Mouse (Mus musculus): ENCODE measurements around the gene Faf1.

Gene Faf1

DNA sequence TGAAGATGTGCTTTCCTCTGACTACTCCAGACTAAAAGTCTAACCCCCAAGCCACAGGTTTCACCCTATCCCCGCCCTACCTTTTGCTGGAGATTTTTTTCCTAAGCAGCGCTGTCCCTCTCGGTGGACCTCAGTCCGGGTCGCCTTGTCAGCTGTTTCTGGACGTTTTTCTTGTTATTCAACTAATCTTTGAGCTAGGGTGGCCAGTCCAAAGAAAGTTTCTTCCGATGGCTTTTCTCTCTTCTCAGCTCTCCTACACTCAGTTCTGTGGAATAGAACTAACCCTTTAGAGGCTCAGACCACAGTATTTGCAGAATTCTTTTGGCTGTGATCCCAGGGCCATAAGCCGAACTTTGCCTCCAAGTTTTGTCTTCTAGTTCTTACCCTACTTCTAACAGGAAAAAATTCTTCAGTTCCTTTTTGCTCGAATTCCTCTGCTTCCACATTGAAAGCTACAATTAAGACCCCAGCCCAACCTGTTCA, 302.5 kb downstream of the Faf1 start:
- DNase-seq (ENCODE audit: low spot score in 2 of 2) = no peak

DNA sequence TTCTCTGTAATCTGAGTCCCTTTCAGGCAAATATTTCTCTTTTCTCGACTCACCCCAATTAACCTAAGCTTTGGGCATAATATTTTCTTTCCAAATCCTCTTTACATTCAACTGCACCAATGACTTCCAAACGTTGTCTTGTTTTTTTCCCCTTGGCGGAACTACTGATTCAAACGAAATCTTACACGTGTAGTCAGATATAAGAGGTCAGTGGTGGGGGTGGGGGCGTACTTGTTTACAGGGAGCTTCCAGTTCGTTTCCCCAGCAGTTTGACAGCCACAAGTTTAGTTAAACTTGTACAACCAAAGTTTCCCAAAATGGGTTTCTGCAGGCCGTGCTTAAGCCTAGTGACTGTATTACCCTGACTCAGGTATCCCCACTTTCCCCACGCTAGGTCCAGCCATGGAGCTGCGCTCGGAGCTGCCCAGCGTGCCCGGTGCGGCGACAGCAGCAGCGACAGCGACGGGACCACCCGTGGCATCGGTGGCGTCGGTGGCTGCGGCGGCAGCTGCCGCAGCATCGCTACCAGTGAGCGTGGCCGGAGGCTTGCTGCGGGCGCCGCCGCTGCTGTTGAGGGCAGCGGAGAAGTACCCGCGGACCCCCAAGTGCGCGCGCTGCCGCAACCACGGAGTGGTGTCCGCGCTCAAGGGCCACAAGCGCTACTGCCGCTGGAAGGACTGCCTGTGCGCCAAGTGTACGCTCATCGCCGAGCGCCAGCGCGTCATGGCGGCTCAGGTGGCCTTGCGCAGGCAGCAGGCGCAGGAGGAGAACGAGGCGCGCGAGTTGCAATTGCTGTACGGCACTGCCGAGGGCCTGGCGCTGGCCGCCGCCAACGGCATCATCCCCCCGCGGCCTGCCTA, 303.3 kb downstream of the Faf1 start:
- DNase-seq (ENCODE audit: low spot score in 2 of 2) = no peak

DNA sequence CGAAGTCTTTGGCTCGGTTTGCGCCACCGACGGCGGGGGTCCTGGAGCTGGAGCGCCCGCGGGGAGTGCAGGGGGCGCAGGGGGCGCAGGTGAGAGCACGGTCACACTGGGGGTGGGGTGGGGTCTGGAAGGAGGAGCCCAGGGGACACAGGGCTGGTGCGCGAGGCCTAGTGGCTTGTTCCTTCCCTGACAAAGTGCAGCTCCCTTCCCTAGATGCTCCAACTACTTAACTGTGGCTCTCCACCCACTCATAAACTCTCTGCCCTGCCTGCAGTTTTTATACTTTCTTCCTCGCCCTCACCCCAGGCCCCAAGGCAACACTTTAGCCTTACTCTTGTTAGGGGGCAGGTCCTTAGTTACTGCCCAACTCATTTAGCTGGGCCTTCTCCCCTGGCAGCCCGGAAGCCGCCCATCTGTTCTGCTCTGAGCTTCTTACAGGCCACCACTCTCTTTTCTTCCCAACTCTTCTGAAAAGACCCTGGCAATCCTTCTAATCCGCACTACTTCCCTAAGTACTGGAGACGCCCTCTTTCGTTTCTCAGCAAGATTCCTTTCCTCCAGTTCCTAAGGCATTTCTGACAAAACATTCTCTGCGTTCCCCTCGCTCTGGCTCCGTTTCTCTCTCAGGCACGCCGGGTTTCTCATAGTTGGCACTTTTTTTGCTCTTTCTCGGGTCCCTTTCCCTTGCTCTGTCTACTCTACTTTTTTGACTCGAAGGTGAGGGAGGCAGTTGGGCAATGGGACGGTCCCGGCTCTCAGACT, 304.1 kb downstream of the Faf1 start:
- no peak for DNase-seq (ENCODE audit: low spot score in 2 of 2)

DNA sequence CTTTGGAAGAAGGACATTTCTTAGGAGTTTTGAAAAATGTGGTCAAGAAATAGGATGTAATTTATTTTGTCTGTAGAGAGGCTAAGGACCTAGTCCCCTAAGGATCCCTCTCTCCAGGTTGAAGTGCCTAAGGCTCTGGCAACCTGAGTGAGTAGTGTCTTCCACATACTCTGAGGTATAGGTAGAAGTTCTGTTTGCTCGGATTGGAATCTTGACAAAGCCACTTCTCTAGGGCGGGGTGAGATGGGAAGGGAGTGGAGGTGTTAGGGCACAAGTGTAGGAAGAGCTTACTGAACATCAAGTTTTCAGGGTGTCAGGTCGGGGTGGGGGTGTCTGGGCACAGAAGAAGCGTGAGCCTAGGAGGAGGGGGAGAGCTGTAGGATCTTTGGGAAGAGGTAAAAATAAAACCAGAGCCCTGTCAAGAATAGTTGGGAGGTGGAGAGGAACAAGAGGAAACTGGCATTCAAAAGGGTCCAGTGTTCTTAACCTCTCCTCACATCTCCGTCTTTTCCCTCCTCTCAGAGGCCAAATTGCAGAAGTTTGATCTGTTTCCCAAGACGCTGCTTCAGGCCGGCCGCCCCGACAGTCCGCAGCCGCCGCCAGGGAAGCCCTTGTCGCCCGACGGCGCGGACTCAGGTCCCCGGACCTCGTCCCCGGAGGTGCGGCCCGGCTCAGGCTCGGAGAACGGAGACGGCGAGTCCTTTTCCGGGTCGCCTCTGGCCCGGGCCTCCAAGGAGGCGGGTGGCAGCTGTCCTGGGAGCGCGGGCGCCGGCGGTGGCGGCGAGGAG, 304.9 kb downstream of the Faf1 start:
- DNase-seq (ENCODE audit: low spot score in 2 of 2) = no peak

DNA sequence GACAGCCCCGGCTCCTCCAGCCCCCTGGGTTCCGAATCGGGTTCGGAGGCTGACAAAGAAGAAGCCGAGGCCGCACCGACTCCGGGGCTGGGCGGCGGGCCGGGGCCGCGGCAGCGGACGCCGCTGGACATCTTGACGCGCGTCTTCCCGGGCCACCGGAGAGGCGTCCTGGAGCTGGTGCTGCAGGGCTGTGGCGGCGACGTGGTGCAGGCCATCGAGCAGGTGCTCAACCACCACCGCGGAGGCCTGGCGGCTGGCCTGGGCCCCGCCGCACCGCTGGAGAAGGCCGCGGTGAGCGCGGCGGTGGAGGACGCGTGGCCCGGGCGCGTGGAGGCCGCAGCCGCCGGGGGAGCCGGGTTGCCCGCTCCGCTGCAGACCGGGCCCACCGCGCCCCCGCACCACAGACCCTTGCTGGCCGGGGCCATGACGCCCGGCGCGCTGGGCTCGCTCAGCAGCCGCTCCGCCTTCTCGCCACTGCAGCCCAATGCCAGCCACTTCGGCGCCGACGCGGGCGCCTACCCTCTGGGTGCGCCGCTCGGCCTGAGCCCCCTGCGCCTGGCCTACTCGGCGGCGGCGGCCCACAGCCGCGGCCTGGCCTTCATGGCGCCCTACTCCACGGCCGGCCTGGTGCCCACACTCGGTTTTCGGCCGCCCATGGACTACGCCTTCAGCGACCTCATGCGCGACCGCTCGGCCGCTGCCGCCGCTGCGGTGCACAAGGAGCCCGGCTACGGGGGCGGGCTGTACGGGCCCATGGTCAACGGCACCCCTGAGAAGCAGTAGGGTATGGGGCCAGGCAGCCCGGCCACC, 305.7 kb downstream of the Faf1 start:
- DNase-seq (ENCODE audit: low spot score in 2 of 2) = no peak

DNA sequence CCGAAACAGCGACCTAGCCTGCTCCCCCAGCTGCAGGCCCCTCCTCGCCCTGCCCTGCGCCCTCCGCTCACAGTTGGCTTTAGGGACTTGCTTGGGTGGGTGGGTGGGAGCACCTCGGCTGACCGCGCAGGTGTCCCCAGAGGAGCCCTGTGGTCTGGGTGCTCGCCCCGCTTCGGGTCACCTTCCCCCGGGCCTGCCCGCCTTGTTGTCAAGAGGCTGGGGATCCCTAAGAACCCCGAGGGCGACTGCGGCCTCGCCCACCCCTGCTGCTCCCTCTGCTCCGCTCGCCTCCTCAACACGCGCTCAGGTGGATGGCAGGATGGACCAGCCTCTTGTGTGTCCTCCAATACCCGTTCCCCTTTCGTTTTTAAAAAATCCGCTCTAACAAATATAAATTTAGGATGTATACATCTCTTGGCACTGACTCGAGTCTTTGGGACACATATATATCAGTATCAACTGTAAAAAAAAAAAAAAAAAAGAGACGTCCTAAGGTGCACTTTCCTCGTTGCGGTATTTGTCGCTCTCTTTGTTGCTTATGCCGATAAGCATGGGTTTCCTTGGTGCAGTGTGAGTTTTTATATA, 306.4 kb downstream of the Faf1 start:
- no peak for DNase-seq (ENCODE audit: low spot score in 2 of 2)

DNA sequence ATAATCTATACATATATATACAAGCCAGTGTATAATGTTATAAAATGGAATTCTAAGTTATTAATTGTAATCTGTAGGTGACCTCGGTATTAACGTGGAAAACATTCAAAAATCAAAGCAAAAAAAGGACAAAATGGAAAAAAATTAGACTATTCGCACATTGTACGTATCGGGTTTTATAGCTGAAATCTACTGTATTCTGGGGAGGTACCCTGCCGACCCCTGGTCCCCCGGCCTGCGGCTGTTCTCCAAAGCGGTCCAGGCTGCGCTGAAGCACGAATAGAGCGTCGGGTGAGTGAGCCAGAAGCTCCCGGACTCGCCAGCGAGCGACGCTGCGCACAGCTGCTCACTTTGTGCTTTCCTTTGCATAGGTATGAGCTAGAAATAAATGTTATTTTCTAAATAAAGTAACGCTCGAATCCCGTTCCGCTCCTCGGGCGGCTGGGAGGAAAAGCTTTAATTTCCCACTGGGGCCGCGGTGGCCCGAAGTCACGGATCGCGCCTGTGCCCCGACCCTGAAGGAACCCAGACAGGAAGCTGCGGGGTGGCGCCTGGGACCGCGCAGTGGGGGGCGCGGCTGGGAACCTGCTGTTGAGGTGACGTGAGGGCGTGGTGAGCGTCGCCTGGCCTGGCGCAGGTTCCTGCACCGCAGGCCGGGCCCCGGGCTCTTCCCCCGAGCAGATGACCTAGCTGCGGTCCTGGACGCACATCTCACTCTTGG, 307.1 kb downstream of the Faf1 start:
- DNase-seq (ENCODE audit: low spot score in 2 of 2) = no peak

DNA sequence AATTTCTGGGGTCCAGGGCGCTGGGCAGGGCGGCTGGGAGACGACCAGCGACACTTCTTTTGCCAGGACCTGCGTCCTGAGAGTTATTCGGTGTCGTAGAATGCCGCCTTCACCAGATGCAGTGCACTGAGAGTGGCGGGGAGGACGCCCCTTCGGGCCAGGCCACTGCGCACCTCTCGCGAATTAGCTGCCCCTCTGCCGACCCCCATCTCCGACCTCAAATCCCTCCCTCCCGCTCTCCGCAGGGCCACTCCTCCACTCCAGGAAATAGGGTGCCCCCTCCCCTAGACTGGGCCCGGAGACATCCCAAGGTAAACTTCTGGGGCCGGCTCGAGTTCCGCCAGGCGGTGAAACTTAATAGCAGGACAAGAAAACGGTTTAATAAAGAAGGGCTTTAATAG, 307.6 kb downstream of the Faf1 start:
- DNase-seq (ENCODE audit: low spot score in 2 of 2) = no peak

DNA sequence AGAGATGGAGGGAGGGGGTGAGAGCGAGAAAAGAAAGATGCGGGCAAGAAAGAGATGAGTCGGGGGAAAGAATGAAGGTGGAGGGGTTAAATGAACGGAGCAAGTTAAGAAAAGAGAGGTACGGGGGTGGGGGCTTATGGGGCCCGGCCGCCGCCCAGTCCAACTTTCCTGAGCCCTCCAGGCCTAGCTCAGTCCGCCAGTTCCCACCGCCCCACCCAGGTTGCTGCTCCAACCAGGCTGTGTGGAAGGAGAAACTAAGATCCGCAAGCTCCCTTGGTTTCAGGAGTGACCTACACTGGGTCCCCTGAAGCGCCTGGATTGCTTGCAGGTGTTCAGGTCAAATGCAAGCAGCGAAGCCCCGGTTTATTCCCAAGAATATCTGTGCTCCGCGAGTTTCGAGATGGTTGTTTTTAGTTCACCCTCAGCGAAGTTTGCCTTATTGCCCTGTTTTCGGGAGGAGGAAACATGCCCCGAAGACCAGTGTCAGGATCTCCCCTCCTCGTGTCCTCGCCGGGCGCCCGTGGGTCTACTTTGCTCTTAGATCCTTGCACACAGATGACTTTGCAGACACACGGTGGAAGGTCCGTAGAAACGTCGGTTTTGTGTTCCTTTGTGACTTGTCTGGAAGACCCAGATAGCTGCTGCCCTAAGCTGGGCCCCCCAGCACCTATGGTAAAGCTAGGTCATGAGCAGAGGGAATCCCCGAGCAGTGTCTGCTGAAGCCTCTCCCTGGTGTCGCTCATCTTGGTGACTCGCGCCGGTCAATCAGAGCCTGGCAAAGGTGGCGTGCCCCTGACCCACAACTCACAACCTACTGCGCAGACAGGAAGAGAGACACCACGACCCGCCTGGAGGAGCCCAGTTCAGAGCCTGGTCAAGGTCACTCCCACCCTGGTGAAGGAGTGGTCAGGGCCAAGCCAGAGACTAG, 308.4 kb downstream of the Faf1 start:
- no peak for DNase-seq (ENCODE audit: low spot score in 2 of 2)

DNA sequence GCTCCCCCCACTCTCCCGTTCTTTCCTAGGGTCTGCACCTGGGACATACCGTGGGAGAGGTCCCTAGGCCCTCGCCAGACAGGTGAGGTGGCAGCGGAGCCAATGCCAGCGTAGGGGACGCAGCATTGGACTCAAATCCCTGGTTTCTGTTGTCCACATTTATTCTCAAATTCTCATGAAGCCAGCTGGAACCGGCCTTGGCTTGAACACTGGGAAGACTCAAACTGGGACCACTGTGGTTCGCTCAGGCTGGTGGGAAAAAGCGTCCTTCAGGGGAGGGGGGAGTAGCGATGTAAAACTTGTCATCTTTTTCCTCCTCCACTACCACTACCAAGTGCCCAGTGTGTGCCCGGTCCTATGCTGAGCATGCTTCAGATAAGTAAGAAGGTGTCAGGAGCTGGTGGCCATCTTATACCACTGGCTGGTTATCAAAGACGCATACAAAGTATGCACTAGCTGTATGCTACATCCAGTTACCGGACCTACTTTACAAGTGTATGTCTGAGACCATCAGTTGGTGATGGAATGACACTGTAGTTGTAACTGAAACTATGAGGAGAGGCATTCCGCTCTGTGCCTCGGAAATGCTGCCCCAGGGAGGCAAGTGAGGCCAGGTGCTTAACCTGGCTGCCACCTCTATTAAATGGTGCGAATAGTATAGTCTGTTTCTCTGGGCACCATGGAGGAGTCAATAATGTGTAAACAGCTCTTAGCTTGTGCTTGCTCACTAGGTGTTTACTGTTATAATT, 309.2 kb downstream of the Faf1 start:
- DNase-seq (ENCODE audit: low spot score in 2 of 2) = no peak

DNA sequence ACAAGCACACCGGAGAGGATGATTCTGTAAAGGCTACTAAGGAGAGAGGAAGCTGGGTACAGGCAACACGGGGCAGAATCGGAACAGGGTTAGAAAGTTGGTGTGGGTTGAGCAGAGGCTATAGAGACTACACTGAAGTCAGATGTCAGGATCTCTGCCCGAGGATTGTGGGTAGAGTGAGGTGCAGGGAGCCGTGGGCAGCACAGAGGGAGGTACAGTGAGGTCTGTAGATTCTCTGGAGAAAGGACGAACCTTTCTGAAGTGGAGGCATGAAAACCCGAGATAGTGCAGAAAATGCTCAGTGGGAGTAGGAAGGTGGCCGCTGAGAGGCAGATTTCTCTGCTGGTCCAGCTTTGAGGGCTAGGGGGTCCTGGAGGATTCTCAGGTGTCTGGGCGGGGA, 309.9 kb downstream of the Faf1 start:
- DNase-seq (ENCODE audit: low spot score in 2 of 2) = no peak

DNA sequence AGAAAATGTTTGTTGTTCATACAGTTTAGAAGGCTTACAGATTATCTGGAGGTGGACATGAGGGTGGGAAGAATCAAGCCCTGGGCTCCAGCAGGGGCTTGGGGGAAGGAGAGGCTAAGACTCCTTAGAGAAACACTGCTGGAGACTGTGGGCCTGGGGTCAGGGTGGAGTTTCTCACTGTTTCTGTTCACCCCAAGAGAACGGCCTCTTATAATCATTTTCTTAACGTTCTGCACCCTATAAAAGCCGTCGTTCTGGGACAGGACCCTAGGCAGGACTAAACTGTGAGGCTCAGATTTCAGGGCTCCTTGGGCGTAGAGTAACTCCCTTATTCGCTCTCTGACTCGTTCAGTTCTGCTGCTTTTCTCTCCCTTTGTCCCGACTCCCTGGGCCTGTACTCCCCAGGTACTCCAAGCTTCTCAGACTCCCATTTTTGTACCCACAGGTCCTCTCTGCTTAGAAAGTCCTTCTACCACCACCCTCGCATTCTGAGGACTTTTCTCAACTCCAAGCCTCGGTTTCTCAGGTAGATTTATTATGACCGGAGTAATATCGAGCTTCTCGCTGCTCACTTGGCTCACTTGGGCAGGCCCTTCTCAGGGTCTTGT, 310.5 kb downstream of the Faf1 start:
- no peak for DNase-seq (ENCODE audit: low spot score in 2 of 2)

DNA sequence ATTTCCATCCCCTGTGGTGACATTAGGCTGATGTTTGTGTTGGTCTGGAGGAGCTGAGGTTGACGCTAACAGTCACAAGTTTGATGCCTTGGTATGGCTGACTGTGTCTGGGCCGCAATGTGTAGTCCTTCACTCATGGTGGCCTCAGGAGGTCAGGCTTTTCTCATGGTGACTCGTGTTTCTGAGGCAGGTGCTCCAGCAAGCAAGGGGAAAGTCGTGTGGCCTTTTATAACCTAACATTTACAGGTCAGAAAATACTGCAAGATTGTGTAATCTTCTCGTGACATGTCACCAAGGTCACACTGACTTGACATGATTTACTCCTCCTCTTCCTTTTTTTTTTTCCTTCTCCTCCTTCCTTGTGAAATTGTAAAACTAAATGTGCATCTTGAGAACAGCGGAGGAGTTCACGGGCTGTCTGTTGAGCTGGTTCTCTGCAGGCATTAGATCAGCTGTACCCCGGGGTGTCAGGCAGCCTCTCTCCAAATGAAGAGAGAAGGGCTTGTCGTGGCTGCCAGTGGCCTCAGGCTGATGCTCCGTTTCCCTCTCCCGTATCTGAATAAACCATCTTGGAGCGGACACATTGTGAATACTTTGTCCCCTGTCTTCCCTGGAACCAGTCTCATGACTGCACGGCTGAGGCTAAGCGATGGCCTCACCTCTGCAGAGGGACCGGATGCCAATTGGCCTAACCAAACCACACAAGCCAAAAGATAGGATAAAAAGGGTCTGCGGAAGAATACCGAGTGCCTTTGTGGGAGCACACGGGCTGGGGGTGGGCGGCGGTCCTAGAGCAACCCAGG, 311.4 kb downstream of the Faf1 start:
- DNase-seq (ENCODE audit: low spot score in 2 of 2) = no peak

DNA sequence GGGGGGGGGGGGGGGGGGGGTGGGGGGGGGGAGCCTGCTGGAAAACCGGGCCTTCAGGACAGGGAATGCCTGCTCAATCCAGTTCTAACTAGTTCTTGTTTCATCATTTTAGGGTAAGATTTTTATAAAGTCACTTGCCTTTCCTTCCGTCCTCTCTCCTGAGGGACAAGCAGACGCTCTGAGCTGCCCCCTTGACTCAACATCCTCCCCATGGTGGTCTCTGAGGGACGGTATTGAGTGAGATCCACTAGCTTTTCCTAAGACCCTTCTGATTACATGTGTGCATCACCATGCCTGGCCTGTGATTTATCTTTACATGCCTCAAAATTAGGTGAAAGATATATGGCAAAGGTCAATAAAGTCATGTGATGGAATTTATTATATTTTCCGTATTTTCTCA, 312.0 kb downstream of the Faf1 start:
- DNase-seq (ENCODE audit: low spot score in 2 of 2) = no peak

DNA sequence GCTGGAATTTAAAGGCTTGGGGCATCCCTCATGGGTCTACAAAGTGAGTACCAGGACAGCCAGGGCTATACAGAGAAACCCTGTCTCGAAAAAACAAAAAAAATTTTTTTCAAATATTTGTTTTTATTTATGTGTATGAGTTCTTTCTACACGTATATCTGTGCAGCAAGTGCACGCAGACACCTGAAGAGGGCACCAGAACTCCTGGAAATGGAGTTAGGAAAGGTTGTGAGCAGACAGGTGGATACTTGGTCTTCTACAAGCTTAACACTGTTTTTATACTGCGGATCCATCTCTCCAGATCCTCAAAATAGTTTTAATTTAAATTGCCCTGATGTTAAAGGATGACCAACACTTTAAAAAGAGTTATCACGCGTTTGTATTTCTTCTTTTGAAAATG, 312.8 kb downstream of the Faf1 start:
- no peak for DNase-seq (ENCODE audit: low spot score in 2 of 2)

DNA sequence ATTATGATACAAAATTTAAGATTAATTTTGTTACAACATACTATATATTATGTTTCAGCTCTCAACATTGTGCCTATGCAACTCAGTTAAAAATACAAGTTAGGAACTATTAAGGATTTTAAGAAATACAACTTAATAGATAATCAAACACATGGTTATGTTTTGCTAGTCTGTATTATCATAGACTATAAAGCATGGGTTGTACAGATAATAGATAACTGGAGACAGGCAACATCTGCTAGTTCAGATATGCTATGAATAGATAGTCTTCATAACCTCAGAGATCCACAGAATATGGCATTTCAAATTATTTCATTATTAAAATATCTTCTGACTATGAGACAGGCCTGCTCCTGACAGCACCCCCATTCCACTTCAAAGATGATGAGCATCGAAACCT, 329.7 kb downstream of the Faf1 start:
- DNase-seq (ENCODE audit: low spot score in 2 of 2) = no peak
